Mouse (Mus musculus): Measurements from ENCODE around the gene Elk3. TPM values are rescaled to one million over a fixed set of nuclear protein-coding genes. Genes with fewer than 3 reads are reported as not detected.

The Elk3 gene
- total and polyA plus RNA-seq, 3 experiments = 0.33 TPM; not detected in 2

DNA sequence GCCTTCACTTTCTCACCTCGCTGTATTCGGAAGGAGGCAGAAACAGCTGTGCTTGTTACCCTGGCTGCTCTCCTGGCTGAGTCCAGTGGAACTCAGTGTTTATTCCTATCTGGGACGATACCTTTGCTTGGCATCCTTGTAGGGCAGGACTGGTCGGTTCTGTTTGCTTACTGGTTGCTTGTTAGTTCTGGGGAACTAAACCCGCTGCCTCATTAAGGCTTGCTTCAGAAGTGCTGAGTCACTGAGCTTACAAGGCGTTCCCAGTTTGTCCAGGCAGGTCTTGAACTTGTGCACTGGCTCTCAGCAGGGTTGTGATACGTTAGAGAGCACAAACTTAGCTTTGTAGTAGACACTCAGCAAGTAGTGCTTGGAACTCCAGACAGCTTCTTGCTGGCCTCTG lies 97.6 kb downstream of the Elk3 start:
- H3K36me3 ChIP-seq (replicated peaks) = peaks cover 79% of the 10 kb centered on the region
- H3K4me3 ChIP-seq (ENCODE audit: low read depth, low read length) = no peak overlapping the region
- ATAC-seq (ENCODE audit: extremely low read depth, insufficient number of reproducible peaks, low FRiP score, poor library complexity, severe bottlenecking) (no peak), DNase-seq (ENCODE audit: low spot score) (no peak)
- H3K27me3 ChIP-seq (ENCODE audit: insufficient read depth, low read length) = no peaks in the 10 kb centered on the region
- H3K9me3 ChIP-seq (replicated peaks) = no peaks in the 10 kb centered on the region
- peaks cover 15% of the 10 kb centered on the region for H3K4me1 ChIP-seq (ENCODE audit: insufficient read depth, low read depth, low read length)
- TF ChIP-seq GATA2 (IDR thresholded peaks at IDR 0.05; ENCODE audit: borderline replicate concordance, low read depth, low read length) (no peak), POLR2AphosphoS5 (IDR thresholded peaks at IDR 0.05; ENCODE audit: insufficient replicate concordance, low read depth, low read length) (no peak), CTCF (IDR thresholded peaks at IDR 0.05; ENCODE audit: low read depth, low read length) (no peak), TAL1 (conservative IDR thresholded peaks at IDR 0.05; ENCODE audit: low read depth, low read length) (no peak), GATA1 (IDR thresholded peaks at IDR 0.05; ENCODE audit: borderline replicate concordance, low read length) (no peak)

DNA sequence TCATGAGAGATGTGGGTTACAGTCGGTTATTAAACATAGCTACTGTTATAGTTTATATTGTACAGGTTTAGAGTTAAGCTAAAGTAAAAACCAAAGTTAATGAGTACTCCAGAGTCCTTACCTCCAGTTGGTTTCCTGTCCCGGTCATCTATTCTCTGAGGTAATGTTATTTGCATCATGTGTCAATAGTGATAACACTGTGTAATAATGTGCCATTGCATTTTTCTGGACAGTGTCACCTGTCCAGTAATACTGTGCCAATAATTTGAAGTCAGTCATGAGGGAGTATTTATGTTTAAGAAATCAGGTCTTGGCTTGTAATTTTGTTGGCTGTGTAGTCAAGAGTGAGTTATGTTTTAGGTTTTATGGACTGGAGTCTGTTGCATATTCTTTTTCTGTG lies 98.2 kb downstream of the Elk3 start:
- TF ChIP-seq POLR2AphosphoS5 (IDR thresholded peaks at IDR 0.05; ENCODE audit: insufficient replicate concordance, low read depth, low read length) (no peak), TAL1 (conservative IDR thresholded peaks at IDR 0.05; ENCODE audit: low read depth, low read length) (no peak), GATA2 (IDR thresholded peaks at IDR 0.05; ENCODE audit: borderline replicate concordance, low read depth, low read length) (no peak), GATA1 (IDR thresholded peaks at IDR 0.05; ENCODE audit: borderline replicate concordance, low read length) (no peak), CTCF (IDR thresholded peaks at IDR 0.05; ENCODE audit: low read depth, low read length) (no peak)
- Histone ChIP-seq H3K4me3 (ENCODE audit: low read depth, low read length) (no peak overlapping the region), H3K9me3 (replicated peaks) (no peaks in the 10 kb centered on the region), H3K27me3 (ENCODE audit: insufficient read depth, low read length) (no peaks in the 10 kb centered on the region), H3K36me3 (replicated peaks) (peaks cover 77% of the 10 kb centered on the region), H3K4me1 (ENCODE audit: insufficient read depth, low read depth, low read length) (peaks cover 19% of the 10 kb centered on the region)
- DNase-seq (ENCODE audit: low spot score) (no peak), ATAC-seq (ENCODE audit: extremely low read depth, insufficient number of reproducible peaks, low FRiP score, poor library complexity, severe bottlenecking) (no peak)

DNA sequence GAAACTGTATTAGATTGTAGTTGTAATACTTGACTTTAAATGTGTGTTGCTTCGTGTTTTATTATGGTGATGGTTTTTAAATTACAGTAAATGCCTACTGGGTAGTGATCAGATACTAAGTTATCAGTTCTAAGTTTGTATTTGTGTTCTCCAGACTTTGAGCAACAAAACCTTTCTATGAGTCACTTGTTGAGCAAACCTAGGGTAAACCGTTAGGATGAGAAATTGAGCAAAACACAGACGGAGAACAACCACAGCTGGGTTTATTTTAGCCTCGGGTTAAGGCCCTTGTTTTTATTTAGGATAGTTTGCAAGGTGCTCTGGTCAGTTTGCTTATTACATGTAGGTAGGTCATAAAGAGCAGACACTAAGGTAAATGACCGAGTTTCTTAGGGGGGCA lies 103.8 kb downstream of the Elk3 start:
- ATAC-seq (ENCODE audit: extremely low read depth, insufficient number of reproducible peaks, low FRiP score, poor library complexity, severe bottlenecking) = no peak
- no peak for TF ChIP-seq GATA2 (IDR thresholded peaks at IDR 0.05; ENCODE audit: borderline replicate concordance, low read depth, low read length)
- no peak for TF ChIP-seq TAL1 (conservative IDR thresholded peaks at IDR 0.05; ENCODE audit: low read depth, low read length)
- no peak for TF ChIP-seq POLR2AphosphoS5 (IDR thresholded peaks at IDR 0.05; ENCODE audit: insufficient replicate concordance, low read depth, low read length)
- TF ChIP-seq CTCF (IDR thresholded peaks at IDR 0.05; ENCODE audit: low read depth, low read length) = no peak
- TF ChIP-seq GATA1 (IDR thresholded peaks at IDR 0.05; ENCODE audit: borderline replicate concordance, low read length) = no peak
- H3K36me3 ChIP-seq (replicated peaks) = peaks cover 43% of the 10 kb centered on the region
- DNase-seq (ENCODE audit: low spot score) = no peak
- H3K4me1 ChIP-seq (ENCODE audit: insufficient read depth, low read depth, low read length) = peaks cover 47% of the 10 kb centered on the region
- no peaks in the 10 kb centered on the region for H3K27me3 ChIP-seq (ENCODE audit: insufficient read depth, low read length)
- H3K9me3 ChIP-seq (replicated peaks) = no peaks in the 10 kb centered on the region
- H3K4me3 ChIP-seq (ENCODE audit: low read depth, low read length) = no peak overlapping the region

DNA sequence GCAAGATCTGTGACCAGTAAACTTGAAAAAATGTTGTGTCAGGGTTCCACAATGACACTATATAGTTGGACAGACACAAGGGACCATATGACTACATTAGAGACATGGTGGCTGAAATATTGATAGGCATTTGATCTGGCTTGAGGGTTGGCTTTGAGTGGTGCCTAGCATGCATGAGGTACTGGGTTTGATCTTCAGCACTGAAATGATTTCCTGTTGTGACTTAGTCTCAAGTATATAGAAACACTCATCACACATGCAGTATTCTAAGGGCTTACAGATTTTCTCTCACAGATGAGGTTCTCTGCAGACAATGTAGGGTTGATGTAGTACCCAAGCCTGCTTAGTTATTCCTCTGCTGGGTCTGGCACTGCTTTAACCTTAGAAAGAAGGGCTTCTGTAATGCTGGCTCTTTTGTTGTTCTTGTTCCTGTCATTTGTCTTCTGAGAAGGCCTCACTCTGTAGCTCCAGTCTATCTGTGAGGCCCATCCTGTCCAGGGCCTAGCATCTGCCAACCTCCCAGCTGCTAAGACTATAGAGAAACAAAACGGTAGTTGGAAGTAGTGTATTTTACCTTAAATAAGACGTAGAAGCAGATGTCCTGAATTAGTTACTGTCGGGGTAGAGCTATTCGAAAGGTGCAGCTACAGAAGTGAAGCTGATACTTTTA lies 105.5 kb downstream of the Elk3 start:
- ATAC-seq (ENCODE audit: extremely low read depth, insufficient number of reproducible peaks, low FRiP score, poor library complexity, severe bottlenecking) = no peak
- Histone ChIP-seq H3K4me3 (ENCODE audit: low read depth, low read length) (no peak overlapping the region), H3K9me3 (replicated peaks) (no peaks in the 10 kb centered on the region), H3K36me3 (replicated peaks) (peaks cover 41% of the 10 kb centered on the region), H3K4me1 (ENCODE audit: insufficient read depth, low read depth, low read length) (peaks cover 51% of the 10 kb centered on the region), H3K27me3 (ENCODE audit: insufficient read depth, low read length) (no peaks in the 10 kb centered on the region)
- no peak for DNase-seq (ENCODE audit: low spot score)
- TF ChIP-seq CTCF (IDR thresholded peaks at IDR 0.05; ENCODE audit: low read depth, low read length) = no peak
- TF ChIP-seq TAL1 (conservative IDR thresholded peaks at IDR 0.05; ENCODE audit: low read depth, low read length) = no peak
- TF ChIP-seq GATA2 (IDR thresholded peaks at IDR 0.05; ENCODE audit: borderline replicate concordance, low read depth, low read length) = no peak
- no peak for TF ChIP-seq GATA1 (IDR thresholded peaks at IDR 0.05; ENCODE audit: borderline replicate concordance, low read length)
- no peak for TF ChIP-seq POLR2AphosphoS5 (IDR thresholded peaks at IDR 0.05; ENCODE audit: insufficient replicate concordance, low read depth, low read length)

DNA sequence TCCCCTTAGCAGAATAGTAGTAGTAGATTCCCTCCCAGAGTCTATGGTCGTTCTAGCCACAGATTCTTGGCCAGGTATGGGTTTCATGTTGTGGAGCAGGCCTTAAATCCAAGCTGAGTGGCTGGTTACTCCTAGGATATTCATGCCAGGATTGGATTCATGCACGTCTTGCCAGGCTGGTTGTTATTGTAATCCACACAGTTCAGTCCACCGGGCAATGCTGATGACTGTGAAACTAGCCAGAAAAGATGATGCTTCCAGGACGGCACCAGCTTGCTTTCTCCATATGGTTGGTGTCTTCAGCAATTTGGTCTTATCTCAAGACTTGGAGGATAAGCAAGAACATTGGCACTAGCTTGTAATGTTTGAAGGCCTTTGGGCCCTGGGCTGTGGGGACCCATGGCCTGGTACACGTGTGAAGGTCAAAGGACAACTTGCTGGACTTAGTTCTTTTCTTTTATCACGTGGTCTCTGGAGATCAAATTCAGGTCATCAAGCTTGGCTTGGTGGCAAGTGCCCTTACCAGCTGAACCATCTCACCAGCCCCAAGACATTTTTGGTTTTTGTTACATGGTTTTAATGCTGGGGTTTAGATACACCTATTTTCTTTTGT lies 109.0 kb downstream of the Elk3 start:
- ATAC-seq (ENCODE audit: extremely low read depth, insufficient number of reproducible peaks, low FRiP score, poor library complexity, severe bottlenecking) = no peak
- Histone ChIP-seq H3K4me1 (ENCODE audit: insufficient read depth, low read depth, low read length) (peaks cover 41% of the 10 kb centered on the region), H3K27me3 (ENCODE audit: insufficient read depth, low read length) (no peaks in the 10 kb centered on the region), H3K36me3 (replicated peaks) (peaks cover 45% of the 10 kb centered on the region), H3K4me3 (ENCODE audit: low read depth, low read length) (no peak overlapping the region), H3K9me3 (replicated peaks) (no peaks in the 10 kb centered on the region)
- no peak for TF ChIP-seq TAL1 (conservative IDR thresholded peaks at IDR 0.05; ENCODE audit: low read depth, low read length)
- no peak for TF ChIP-seq GATA2 (IDR thresholded peaks at IDR 0.05; ENCODE audit: borderline replicate concordance, low read depth, low read length)
- TF ChIP-seq GATA1 (IDR thresholded peaks at IDR 0.05; ENCODE audit: borderline replicate concordance, low read length) = no peak
- TF ChIP-seq POLR2AphosphoS5 (IDR thresholded peaks at IDR 0.05; ENCODE audit: insufficient replicate concordance, low read depth, low read length) = no peak
- TF ChIP-seq CTCF (IDR thresholded peaks at IDR 0.05; ENCODE audit: low read depth, low read length) = no peak
- DNase-seq (ENCODE audit: low spot score) = no peak

DNA sequence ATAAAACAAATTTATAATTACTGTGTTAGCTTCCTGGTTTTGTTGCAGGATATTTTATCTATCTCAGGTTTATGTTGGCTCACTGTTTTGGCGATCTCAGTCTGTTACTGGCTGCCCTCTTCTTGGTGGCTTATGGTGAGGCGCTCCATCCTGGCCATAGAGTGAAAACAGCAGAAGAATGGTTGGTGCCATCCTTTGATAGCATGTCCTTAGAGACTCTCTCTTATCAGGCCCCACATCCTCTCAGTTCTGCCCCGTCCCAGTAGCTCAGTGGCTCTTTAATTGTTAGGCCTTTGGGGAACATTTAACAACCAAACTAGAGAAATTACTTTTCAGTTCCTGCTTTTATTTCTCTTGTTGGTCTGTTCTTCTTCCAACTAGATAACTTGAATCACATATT lies 112.0 kb downstream of the Elk3 start:
- ATAC-seq (ENCODE audit: extremely low read depth, insufficient number of reproducible peaks, low FRiP score, poor library complexity, severe bottlenecking) (no peak), DNase-seq (ENCODE audit: low spot score) (no peak)
- Histone ChIP-seq H3K27me3 (ENCODE audit: insufficient read depth, low read length) (no peaks in the 10 kb centered on the region), H3K4me3 (ENCODE audit: low read depth, low read length) (no peak overlapping the region), H3K36me3 (replicated peaks) (peaks cover 46% of the 10 kb centered on the region), H3K9me3 (replicated peaks) (no peaks in the 10 kb centered on the region), H3K4me1 (ENCODE audit: insufficient read depth, low read depth, low read length) (peaks cover 30% of the 10 kb centered on the region)
- TF ChIP-seq POLR2AphosphoS5 (IDR thresholded peaks at IDR 0.05; ENCODE audit: insufficient replicate concordance, low read depth, low read length) (no peak), TAL1 (conservative IDR thresholded peaks at IDR 0.05; ENCODE audit: low read depth, low read length) (no peak), GATA1 (IDR thresholded peaks at IDR 0.05; ENCODE audit: borderline replicate concordance, low read length) (no peak), GATA2 (IDR thresholded peaks at IDR 0.05; ENCODE audit: borderline replicate concordance, low read depth, low read length) (no peak), CTCF (IDR thresholded peaks at IDR 0.05; ENCODE audit: low read depth, low read length) (no peak)

Other genes with a start within 250 kb of the Elk3 start
- gene Cfap54, start 229.5 kb downstream of the Elk3 start, total RNA-seq (2014; fragmentation: Nextera tagmentation) = 15.9 and 16.2 TPM in 2 replicates
- 3.9 and 5.1 TPM in 2 replicates for gene Cfap54, start 229.5 kb downstream of the Elk3 start, total RNA-seq (2017)
- 1.9 and 2.1 TPM in 2 replicates for gene Cfap54, start 229.5 kb downstream of the Elk3 start, polyA plus RNA-seq (2012)
- 123 and 138 TPM in 2 replicates for gene Cdk17, start 150.3 kb downstream of the Elk3 start, total RNA-seq (2014; fragmentation: Nextera tagmentation)
- gene Cdk17, start 150.3 kb downstream of the Elk3 start, total RNA-seq (2017) = 91.0 and 95.6 TPM in 2 replicates
- gene Cdk17, start 150.3 kb downstream of the Elk3 start, polyA plus RNA-seq (2012) = 4.9 and 6.5 TPM in 2 replicates
- gene Lta4h, start 142.3 kb upstream of the Elk3 start, total RNA-seq (2014; fragmentation: Nextera tagmentation) = 57.5 and 90.6 TPM in 2 replicates
- 75.6 and 81.1 TPM in 2 replicates for gene Lta4h, start 142.3 kb upstream of the Elk3 start, total RNA-seq (2017)
- gene Lta4h, start 142.3 kb upstream of the Elk3 start, polyA plus RNA-seq (2012) = 144 and 180 TPM in 2 replicates
- not detected in 2 replicates for gene Hal, start 177.6 kb upstream of the Elk3 start, total RNA-seq (2014; fragmentation: Nextera tagmentation)
- 0.06 and 0.11 TPM in 2 replicates for gene Hal, start 177.6 kb upstream of the Elk3 start, total RNA-seq (2017)
- not detected in 2 replicates for gene Hal, start 177.6 kb upstream of the Elk3 start, polyA plus RNA-seq (2012)
- gene Amdhd1, start 228.9 kb upstream of the Elk3 start, total RNA-seq (2014; fragmentation: Nextera tagmentation) = not detected in 2 replicates
- gene Amdhd1, start 228.9 kb upstream of the Elk3 start, total RNA-seq (2017) = not detected in 2 replicates
- not detected in 2 replicates for gene Amdhd1, start 228.9 kb upstream of the Elk3 start, polyA plus RNA-seq (2012)
- not detected in 2 replicates for gene Ccdc38, start 229.5 kb upstream of the Elk3 start, total RNA-seq (2014; fragmentation: Nextera tagmentation)
- gene Ccdc38, start 229.5 kb upstream of the Elk3 start, total RNA-seq (2017) = 0.11 and 0.23 TPM in 2 replicates
- gene Ccdc38, start 229.5 kb upstream of the Elk3 start, polyA plus RNA-seq (2012) = not detected in 2 replicates

Measured in G1E (cell line).